9 mouse cellular contexts compared by ENCODE assay signal in genomic region chr2:10284636-10285270, GRCm38 (mm10).
DNase-seq lines count a peak whose midpoint lies in the region; ATAC-seq and TF ChIP-seq lines count a peak whose summit lies in the region.
"Had no signal": no experiment of that assay in that cellular context is flagged by ENCODE, and none has a peak within 500 bp of the region (broad histone marks: within the 10 kb centered on the region; RNA-seq: fewer than 3 reads in every experiment).

No protein-coding gene starts in this region.

- intact Hi-C loops in heart, postnatal 36 days (cut with DNase I): no loop called here

- H3K9me3 ChIP-seq in forebrain, embryonic 12.5 days: no peaks in the 10 kb centered on the region
- H3K9me3 ChIP-seq in limb, embryonic 14.5 days (ENCODE audit: control insufficient read depth, low read length): no peaks in the 10 kb centered on the region
- H3K9me3 ChIP-seq: hindbrain, embryonic 15.5 days had no signal

- peak; percentile 63 for ATAC-seq in forebrain, embryonic 12.5 days (ENCODE audit: low FRiP score)
- ATAC-seq in limb, embryonic 14.5 days (ENCODE audit: low FRiP score, low read depth): peak; percentile 18; the same call in 1 of the 2 replicates

- no peak overlapping the region for H3K27ac ChIP-seq in forebrain, embryonic 12.5 days
- H3K27ac ChIP-seq in limb, embryonic 14.5 days (replicated peaks; ENCODE audit: low read depth, low read length): no peak overlapping the region
- H3K27ac ChIP-seq in testis, adult 2 months (ENCODE audit: control insufficient read depth, insufficient read depth, low read depth, low read length): no peak overlapping the region
- H3K27ac ChIP-seq: hindbrain, embryonic 15.5 days had no signal

- WGBS in forebrain, embryonic 12.5 days: under 1% methylated on average over 10 of the region's 10 CpGs
- 6% methylated on average over 10 of the region's 10 CpGs for WGBS in limb, embryonic 14.5 days

- TF ChIP-seq POLR2A in limb, embryonic 14.5 days (IDR thresholded peaks at IDR 0.05; ENCODE audit: borderline replicate concordance, extremely low read depth, insufficient read depth, insufficient read length): no peak
- no peak for TF ChIP-seq POLR2A in testis, adult 2 months (IDR thresholded peaks at IDR 0.05; ENCODE audit: control insufficient read depth, low read depth, low read length)

- H3K9ac ChIP-seq in forebrain, embryonic 12.5 days: no peak overlapping the region
- H3K9ac ChIP-seq in limb, embryonic 14.5 days (ENCODE audit: low read depth, low read length, severe bottlenecking): no peak overlapping the region
- H3K9ac ChIP-seq: hindbrain, embryonic 15.5 days had no signal

- no peaks in the 10 kb centered on the region for H3K36me3 ChIP-seq in forebrain, embryonic 12.5 days (replicated peaks)
- H3K36me3 ChIP-seq in limb, embryonic 14.5 days (ENCODE audit: control insufficient read depth, insufficient read depth, low read length): no peaks in the 10 kb centered on the region
- no peaks in the 10 kb centered on the region for H3K36me3 ChIP-seq in testis, adult 2 months (ENCODE audit: control insufficient read depth, insufficient read depth, low read length)
- H3K36me3 ChIP-seq: hindbrain, embryonic 15.5 days had no signal

- DNase-seq in layer of hippocampus, adult 8-10 months (ENCODE audit: low spot score in 2 of 2): peak; percentile 13 to 15
- DNase-seq in layer of hippocampus, postnatal 14 days (ENCODE audit: low spot score in 2 of 2): no peak
- peak; percentile 77 for DNase-seq in ZHBTc4 (ENCODE audit: low read depth, low spot score)
- peak; percentile 28 to 43 for DNase-seq in heart, postnatal 36 days
- peak; percentile 41 for DNase-seq in limb, embryonic 14.5 days (ENCODE audit: low spot score)
- no peak for DNase-seq in frontal cortex, postnatal 10 days (ENCODE audit: low spot score in 2 of 2)

- H3K27me3 ChIP-seq in forebrain, embryonic 12.5 days: peaks cover 58% of the 10 kb centered on the region
- H3K27me3 ChIP-seq in limb, embryonic 14.5 days (ENCODE audit: control insufficient read depth, insufficient read depth, low read length): no peaks in the 10 kb centered on the region
- H3K27me3 ChIP-seq in testis, adult 2 months (ENCODE audit: control insufficient read depth, insufficient read depth, low read length): no peaks in the 10 kb centered on the region

- peak; percentile 30; the same call in 1 of the 2 replicates for TF ChIP-seq CTCF in testis, adult 2 months (IDR thresholded peaks at IDR 0.05; ENCODE audit: control insufficient read depth, insufficient read depth, insufficient replicate concordance, low read depth, low read length)

- no peak overlapping the region for H3K4me2 ChIP-seq in forebrain, embryonic 12.5 days
- no peak overlapping the region for H3K4me2 ChIP-seq in limb, embryonic 14.5 days (replicated peaks; ENCODE audit: low read depth, low read length, severe bottlenecking)
- H3K4me2 ChIP-seq: hindbrain, embryonic 15.5 days had no signal

- no peak overlapping the region for H3K4me3 ChIP-seq in forebrain, embryonic 12.5 days (replicated peaks)
- H3K4me3 ChIP-seq in limb, embryonic 14.5 days (replicated peaks; ENCODE audit: low read length): no peak overlapping the region
- H3K4me3 ChIP-seq in testis, adult 2 months (ENCODE audit: control insufficient read depth, low read depth, low read length): no peak overlapping the region
- H3K4me3 ChIP-seq: hindbrain, embryonic 15.5 days had no signal

- peaks cover 19% of the 10 kb centered on the region for H3K4me1 ChIP-seq in forebrain, embryonic 12.5 days
- peaks cover 12% of the 10 kb centered on the region; the same call in 1 of the 2 replicates for H3K4me1 ChIP-seq in limb, embryonic 14.5 days (ENCODE audit: control insufficient read depth, insufficient read depth, low read length)
- H3K4me1 ChIP-seq in testis, adult 2 months (ENCODE audit: control insufficient read depth, insufficient read depth, low read length): no peaks in the 10 kb centered on the region; the same call in 1 of the 2 replicates

Comparison
In these comparisons a context has a peak if more than half of its experiments do, and no peak if none do; other contexts are left out.
1. DNase-seq: peak in layer of hippocampus, adult 8-10 months (2 of 2), ZHBTc4 (single experiment), heart, postnatal 36 days (2 of 2) and limb, embryonic 14.5 days (single experiment); none in layer of hippocampus, postnatal 14 days (0 of 2) and frontal cortex, postnatal 10 days (0 of 2).